Mouse (Mus musculus): ENCODE results near the gene Muc20. TPM values are rescaled to one million over a fixed set of nuclear protein-coding genes. Genes with fewer than 3 reads are reported as not detected.

The Muc20 gene
- total and polyA plus RNA-seq, 3 experiments: 0.11 TPM; not detected in 2

GRCm38 (mm10) chr16:32736022-32736421 lies 61.2 kb downstream of the Muc20 start:
- no peaks in the 10 kb centered on the region for H3K36me3 ChIP-seq (replicated peaks)
- DNase-seq (ENCODE audit: low spot score): no peak
- no peaks in the 10 kb centered on the region for H3K4me1 ChIP-seq (ENCODE audit: insufficient read depth, low read depth, low read length)
- no peaks in the 10 kb centered on the region for H3K9me3 ChIP-seq (replicated peaks)
- peaks cover 51% of the 10 kb centered on the region for H3K27me3 ChIP-seq (ENCODE audit: insufficient read depth, low read length)
- ATAC-seq (ENCODE audit: extremely low read depth, insufficient number of reproducible peaks, low FRiP score, poor library complexity, severe bottlenecking): no peak
- no peak overlapping the region for H3K4me3 ChIP-seq (ENCODE audit: low read depth, low read length)
- TF ChIP-seq GATA2 (IDR thresholded peaks at IDR 0.05; ENCODE audit: borderline replicate concordance, low read depth, low read length): no peak
- TF ChIP-seq GATA1 (IDR thresholded peaks at IDR 0.05; ENCODE audit: borderline replicate concordance, low read length): no peak
- no peak for TF ChIP-seq CTCF (IDR thresholded peaks at IDR 0.05; ENCODE audit: low read depth, low read length)
- TF ChIP-seq POLR2AphosphoS5 (IDR thresholded peaks at IDR 0.05; ENCODE audit: insufficient replicate concordance, low read depth, low read length): no peak
- TF ChIP-seq TAL1 (conservative IDR thresholded peaks at IDR 0.05; ENCODE audit: low read depth, low read length): no peak

- H3K4me3 ChIP-seq (ENCODE audit: low read depth, low read length): no peak within 1 kb of the TSS
- H3K4me1 ChIP-seq (ENCODE audit: insufficient read depth, low read depth, low read length): no peaks in the 10 kb centered on the region
- ATAC-seq (ENCODE audit: extremely low read depth, insufficient number of reproducible peaks, low FRiP score, poor library complexity, severe bottlenecking) (no peak), DNase-seq (ENCODE audit: low spot score) (no peak)
- H3K36me3 ChIP-seq (replicated peaks): no peaks in the 10 kb centered on the region
- H3K27me3 ChIP-seq (ENCODE audit: insufficient read depth, low read length): peaks cover 48% of the 10 kb centered on the region
- TF ChIP-seq POLR2AphosphoS5 (IDR thresholded peaks at IDR 0.05; ENCODE audit: insufficient replicate concordance, low read depth, low read length): no peak
- no peaks in the 10 kb centered on the region for H3K9me3 ChIP-seq (replicated peaks)
Observed at GRCm38 (mm10) chr16:32735586-32735985, 61.6 kb downstream of the Muc20 start, which contains the start of gene Muc4. Muc4 (plus strand) TSS chr16:32735886.

GRCm38 (mm10) chr16:32733213-32733612 lies 64.0 kb downstream of the Muc20 start:
- Histone ChIP-seq H3K27me3 (ENCODE audit: insufficient read depth, low read length) (peaks cover 38% of the 10 kb centered on the region), H3K36me3 (replicated peaks) (no peaks in the 10 kb centered on the region), H3K4me1 (ENCODE audit: insufficient read depth, low read depth, low read length) (no peaks in the 10 kb centered on the region), H3K4me3 (ENCODE audit: low read depth, low read length) (no peak overlapping the region), H3K9me3 (replicated peaks) (no peaks in the 10 kb centered on the region)
- TF ChIP-seq GATA2 (IDR thresholded peaks at IDR 0.05; ENCODE audit: borderline replicate concordance, low read depth, low read length) (no peak), CTCF (IDR thresholded peaks at IDR 0.05; ENCODE audit: low read depth, low read length) (no peak), POLR2AphosphoS5 (IDR thresholded peaks at IDR 0.05; ENCODE audit: insufficient replicate concordance, low read depth, low read length) (no peak), TAL1 (conservative IDR thresholded peaks at IDR 0.05; ENCODE audit: low read depth, low read length) (no peak), GATA1 (IDR thresholded peaks at IDR 0.05; ENCODE audit: borderline replicate concordance, low read length) (no peak)
- DNase-seq (ENCODE audit: low spot score) (no peak), ATAC-seq (ENCODE audit: extremely low read depth, insufficient number of reproducible peaks, low FRiP score, poor library complexity, severe bottlenecking) (no peak)

- ATAC-seq (ENCODE audit: extremely low read depth, insufficient number of reproducible peaks, low FRiP score, poor library complexity, severe bottlenecking) (no peak), DNase-seq (ENCODE audit: low spot score) (no peak)
- Histone ChIP-seq H3K36me3 (replicated peaks) (no peaks in the 10 kb centered on the region), H3K9me3 (replicated peaks) (no peaks in the 10 kb centered on the region), H3K4me1 (ENCODE audit: insufficient read depth, low read depth, low read length) (no peaks in the 10 kb centered on the region), H3K27me3 (ENCODE audit: insufficient read depth, low read length) (peaks cover 47% of the 10 kb centered on the region), H3K4me3 (ENCODE audit: low read depth, low read length) (no peak overlapping the region)
- TF ChIP-seq TAL1 (conservative IDR thresholded peaks at IDR 0.05; ENCODE audit: low read depth, low read length) (no peak), CTCF (IDR thresholded peaks at IDR 0.05; ENCODE audit: low read depth, low read length) (no peak), GATA1 (IDR thresholded peaks at IDR 0.05; ENCODE audit: borderline replicate concordance, low read length) (no peak), POLR2AphosphoS5 (IDR thresholded peaks at IDR 0.05; ENCODE audit: insufficient replicate concordance, low read depth, low read length) (no peak), GATA2 (IDR thresholded peaks at IDR 0.05; ENCODE audit: borderline replicate concordance, low read depth, low read length) (no peak)
Observed at GRCm38 (mm10) chr16:32728730-32729129, 68.5 kb downstream of the Muc20 start.

GRCm38 (mm10) chr16:32728240-32728639 lies 69.0 kb downstream of the Muc20 start:
- Histone ChIP-seq H3K27me3 (ENCODE audit: insufficient read depth, low read length) (peaks cover 48% of the 10 kb centered on the region), H3K4me1 (ENCODE audit: insufficient read depth, low read depth, low read length) (no peaks in the 10 kb centered on the region), H3K4me3 (ENCODE audit: low read depth, low read length) (no peak overlapping the region), H3K36me3 (replicated peaks) (no peaks in the 10 kb centered on the region), H3K9me3 (replicated peaks) (no peaks in the 10 kb centered on the region)
- ATAC-seq (ENCODE audit: extremely low read depth, insufficient number of reproducible peaks, low FRiP score, poor library complexity, severe bottlenecking): no peak
- DNase-seq (ENCODE audit: low spot score): no peak
- TF ChIP-seq CTCF (IDR thresholded peaks at IDR 0.05; ENCODE audit: low read depth, low read length) (no peak), GATA1 (IDR thresholded peaks at IDR 0.05; ENCODE audit: borderline replicate concordance, low read length) (no peak), POLR2AphosphoS5 (IDR thresholded peaks at IDR 0.05; ENCODE audit: insufficient replicate concordance, low read depth, low read length) (no peak), TAL1 (conservative IDR thresholded peaks at IDR 0.05; ENCODE audit: low read depth, low read length) (no peak), GATA2 (IDR thresholded peaks at IDR 0.05; ENCODE audit: borderline replicate concordance, low read depth, low read length) (no peak)

Other genes with a start within 250 kb of the Muc20 start
- 418 and 507 TPM in 2 replicates for gene Tfrc, start 188.5 kb downstream of the Muc20 start, total RNA-seq (2014; fragmentation: Nextera tagmentation)
- 571 and 620 TPM in 2 replicates for gene Tfrc, start 188.5 kb downstream of the Muc20 start, total RNA-seq (2017)
- 3.9 and 14.2 TPM in 2 replicates for gene Tfrc, start 188.5 kb downstream of the Muc20 start, polyA plus RNA-seq (2012)
- gene Tnk2, start 153.6 kb downstream of the Muc20 start, total RNA-seq (2014; fragmentation: Nextera tagmentation): 27.3 and 31.5 TPM in 2 replicates
- 11.8 and 13.4 TPM in 2 replicates for gene Tnk2, start 153.6 kb downstream of the Muc20 start, total RNA-seq (2017)
- gene Tnk2, start 153.6 kb downstream of the Muc20 start, polyA plus RNA-seq (2012): 197 and 236 TPM in 2 replicates
- gene Muc4, start 61.5 kb downstream of the Muc20 start, total RNA-seq (2014; fragmentation: Nextera tagmentation): not detected in 2 replicates
- 0.11 and 0.17 TPM in 2 replicates for gene Muc4, start 61.5 kb downstream of the Muc20 start, total RNA-seq (2017)
- not detected in 2 replicates for gene Muc4, start 61.5 kb downstream of the Muc20 start, polyA plus RNA-seq (2012)
- not detected in 2 replicates for gene Smbd1, start 13.0 kb upstream of the Muc20 start, total RNA-seq (2014; fragmentation: Nextera tagmentation)
- not detected in 2 replicates for gene Smbd1, start 13.0 kb upstream of the Muc20 start, total RNA-seq (2017)
- gene Smbd1, start 13.0 kb upstream of the Muc20 start, polyA plus RNA-seq (2012): not detected in 2 replicates
- 121 and 134 TPM in 2 replicates for gene Fyttd1, start 80.1 kb upstream of the Muc20 start, total RNA-seq (2014; fragmentation: Nextera tagmentation)
- gene Fyttd1, start 80.1 kb upstream of the Muc20 start, total RNA-seq (2017): 77.5 and 100 TPM in 2 replicates
- 276 and 281 TPM in 2 replicates for gene Fyttd1, start 80.1 kb upstream of the Muc20 start, polyA plus RNA-seq (2012)
- gene Rubcn, start 80.3 kb upstream of the Muc20 start, total RNA-seq (2014; fragmentation: Nextera tagmentation): 13.2 and 18.1 TPM in 2 replicates
- gene Rubcn, start 80.3 kb upstream of the Muc20 start, total RNA-seq (2017): 13.4 and 15.1 TPM in 2 replicates
- gene Rubcn, start 80.3 kb upstream of the Muc20 start, polyA plus RNA-seq (2012): 8.7 and 9.4 TPM in 2 replicates
- 77.1 and 91.9 TPM in 2 replicates for gene Lrch3, start 116.7 kb upstream of the Muc20 start, total RNA-seq (2014; fragmentation: Nextera tagmentation)
- 31.8 and 33.1 TPM in 2 replicates for gene Lrch3, start 116.7 kb upstream of the Muc20 start, total RNA-seq (2017)
- gene Lrch3, start 116.7 kb upstream of the Muc20 start, polyA plus RNA-seq (2012): 9.1 and 9.9 TPM in 2 replicates

Measured in G1E (cell line).